12 mouse cellular contexts compared by ENCODE assay signal in genomic region chr10:11323202-11323898, GRCm38 (mm10). TPM values are rescaled to one million over a fixed set of nuclear protein-coding genes. Genes with fewer than 3 reads are reported as not detected.
DNase-seq lines count a peak whose midpoint lies in the region; ATAC-seq and TF ChIP-seq lines count a peak whose summit lies in the region.
"Had no signal": no experiment of that assay in that cellular context is flagged by ENCODE, and none has a peak within 500 bp of the region (broad histone marks: within the 10 kb centered on the region; RNA-seq: fewer than 3 reads in every experiment).

No protein-coding gene starts in this region.

- ATAC-seq in inflammation-experienced regulatory T-cells, adult 6 months = peak; percentile 10

- peak; percentile 25 to 47 for DNase-seq in frontal cortex, adult 2 months (ENCODE audit: extremely low spot score in 1 of 2, low spot score in 1 of 2)
- DNase-seq in frontal cortex, postnatal 10 days (ENCODE audit: low spot score in 2 of 2) = no peak
- no peak for DNase-seq in testis, postnatal 14 days (ENCODE audit: low spot score)
- DNase-seq in hindbrain, embryonic 10.5 days (ENCODE audit: low spot score) = no peak
- no peak for DNase-seq in layer of hippocampus, adult 9-10 months (ENCODE audit: low spot score)
- DNase-seq: kidney, adult 11 months; lung, adult 2 months; thymus, postnatal 14 days had no signal

- no peak for TF ChIP-seq CTCF in bone marrow, adult 2 months (IDR thresholded peaks at IDR 0.05; ENCODE audit: control insufficient read depth, insufficient read depth, low read length)

- peak overlapping the region; percentile 88 for H3K27ac ChIP-seq in bone marrow, adult 2 months (ENCODE audit: control insufficient read depth, insufficient read depth, low read depth, low read length, poor library complexity)
- H3K27ac ChIP-seq in hindbrain, embryonic 10.5 days = no peak overlapping the region
- H3K27ac ChIP-seq: midbrain, embryonic 10.5 days had no signal

- no peak overlapping the region for H3K4me3 ChIP-seq in bone marrow, adult 2 months (replicated peaks; ENCODE audit: control insufficient read depth, low read depth, low read length)
- peak overlapping the region; percentile 26 for H3K4me3 ChIP-seq in megakaryocyte, embryonic 14.5 days (replicated peaks)
- H3K4me3 ChIP-seq in hindbrain, embryonic 10.5 days = no peak overlapping the region
- H3K4me3 ChIP-seq: midbrain, embryonic 10.5 days had no signal

- peaks cover 1% of the 10 kb centered on the region; the same call in 1 of the 2 replicates for H3K4me1 ChIP-seq in bone marrow, adult 2 months (ENCODE audit: control insufficient read depth, insufficient read depth, low read length)
- peaks cover 24% of the 10 kb centered on the region for H3K4me1 ChIP-seq in megakaryocyte, embryonic 14.5 days
- H3K4me1 ChIP-seq in hindbrain, embryonic 10.5 days (replicated peaks) = no peaks in the 10 kb centered on the region
- H3K4me1 ChIP-seq: midbrain, embryonic 10.5 days had no signal

- H3K9me3 ChIP-seq in megakaryocyte, embryonic 14.5 days = no peaks in the 10 kb centered on the region
- H3K9me3 ChIP-seq in hindbrain, embryonic 10.5 days = no peaks in the 10 kb centered on the region
- H3K9me3 ChIP-seq: midbrain, embryonic 10.5 days had no signal

- TF ChIP-seq POLR2A in bone marrow, adult 2 months (IDR thresholded peaks at IDR 0.05; ENCODE audit: borderline replicate concordance, control insufficient read depth, low read depth, low read length) = no peak

- no peaks in the 10 kb centered on the region for H3K27me3 ChIP-seq in megakaryocyte, embryonic 14.5 days (replicated peaks)
- no peaks in the 10 kb centered on the region for H3K27me3 ChIP-seq in hindbrain, embryonic 10.5 days (ENCODE audit: insufficient read depth, poor library complexity, severe bottlenecking)

- H3K36me3 ChIP-seq in megakaryocyte, embryonic 14.5 days (replicated peaks; ENCODE audit: low read length) = no peaks in the 10 kb centered on the region
- no peaks in the 10 kb centered on the region for H3K36me3 ChIP-seq in hindbrain, embryonic 10.5 days
- H3K36me3 ChIP-seq: midbrain, embryonic 10.5 days had no signal

- WGBS in bone marrow, adult 2 months = 55% methylated on average over 4 of the region's 4 CpGs
- 78% methylated on average over 4 of the region's 4 CpGs for WGBS in hindbrain, embryonic 10.5 days

RNA-seq across cellular contexts. Expression of gene Epm2a, which starts 19.9 kb away (rescaled TPM):
- polyA plus RNA-seq in frontal cortex, adult 2 months (2012; rRNA removed) = 22.6 and 24.7 TPM in 2 replicates
- 1.4 TPM in 1 of 2 replicates, not detected in the other for polyA plus RNA-seq in bone marrow, adult 2 months (2011; ENCODE audit: insufficient read depth, insufficient read length, low replicate concordance, missing spikeins)
- polyA plus RNA-seq in inflammation-experienced regulatory T-cells, adult 6 months (2017; shearing (Covaris generic)) = not detected
- 0.09 TPM in 1 of 2 replicates, not detected in the other for polyA plus RNA-seq in megakaryocyte, embryonic 14.5 days (2012; ENCODE audit: insufficient read depth, low replicate concordance)
- 0.33 and 0.35 TPM in 2 replicates for polyA plus RNA-seq in hindbrain, embryonic 10.5 days (2016; fragmentation: Nextera tagmentation; extraction: Ambion mirVana)

RNA-seq across cellular contexts. Expression of gene Fbxo30, which starts 42.2 kb away (rescaled TPM):
- 5.8 TPM in 2 replicates for polyA plus RNA-seq in frontal cortex, adult 2 months (2012; rRNA removed)
- polyA plus RNA-seq in bone marrow, adult 2 months (2011; ENCODE audit: insufficient read depth, insufficient read length, low replicate concordance, missing spikeins) = 22.0 and 22.6 TPM in 2 replicates
- polyA plus RNA-seq in inflammation-experienced regulatory T-cells, adult 6 months (2017; shearing (Covaris generic)) = 1 to 10 TPM in 1 of 3 experiments, under 1 TPM in 2; 0.36 to 1.6 (median 0.82) TPM
- polyA plus RNA-seq in megakaryocyte, embryonic 14.5 days (2012; ENCODE audit: insufficient read depth, low replicate concordance) = 0.43 TPM in 1 of 2 replicates, not detected in the other
- polyA plus RNA-seq in hindbrain, embryonic 10.5 days (2016; fragmentation: Nextera tagmentation; extraction: Ambion mirVana) = 35.5 and 48.4 TPM in 2 replicates

Comparison
In these comparisons a context has a peak if more than half of its experiments do, and no peak if none do; other contexts are left out.
1. DNase-seq: peak in frontal cortex, adult 2 months (2 of 2); none in frontal cortex, postnatal 10 days (0 of 2), testis, postnatal 14 days (single experiment), hindbrain, embryonic 10.5 days (single experiment) and layer of hippocampus, adult 9-10 months (single experiment).